Mouse (Mus musculus): ENCODE measurements around the gene Oxtr. TPM values are rescaled to one million over a fixed set of nuclear protein-coding genes. Genes with fewer than 3 reads are reported as not detected.

Oxtr gene
- not detected for total RNA-seq (2023)

DNA sequence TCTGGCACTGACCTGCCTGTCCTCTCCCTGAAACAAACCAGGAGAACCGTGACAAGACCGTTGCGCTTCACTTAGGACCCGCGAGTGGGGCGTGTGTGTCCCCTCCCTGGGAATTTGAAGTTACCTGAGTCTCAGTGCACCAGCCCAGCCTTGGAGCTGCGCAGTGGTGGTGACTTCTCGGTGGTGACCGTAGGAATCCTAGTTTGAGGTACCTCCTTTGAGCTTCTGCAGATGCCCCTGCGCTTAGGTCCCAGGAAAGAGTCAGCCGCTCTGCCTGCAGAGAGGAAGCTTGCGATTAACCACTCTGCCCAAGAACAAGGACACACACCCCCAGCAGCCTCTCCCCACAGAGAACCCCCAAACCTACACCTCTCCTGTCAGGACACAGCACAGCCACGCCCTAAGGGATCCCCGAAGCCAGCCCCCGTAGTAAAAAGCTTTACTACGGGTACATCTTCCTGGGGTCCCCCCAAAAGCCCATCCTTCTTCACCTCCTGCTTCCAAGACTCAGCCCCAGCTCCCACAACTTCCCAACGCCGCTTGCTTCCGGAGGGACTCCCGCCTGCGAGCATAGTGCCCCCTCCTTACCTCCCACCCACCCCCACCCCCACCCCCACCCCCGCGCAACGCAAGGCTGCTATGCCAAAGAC, at the start of gene Oxtr:
Gene Oxtr (minus strand): TSS at position 34 of the 650 bp plus-strand sequence.

GRCm38 (mm10) chr6:112459341-112459749, 30.4 kb downstream of the Oxtr start, which contains the start of gene Cav3:
Gene Cav3 (plus strand): TSS chr6:112459505.

Other genes starting within 250 kb of the Oxtr start
- gene Lmcd1, start 216.2 kb downstream of the Oxtr start, total RNA-seq (2023), result not detected
- not detected for gene Ssu2, start 101.9 kb downstream of the Oxtr start, total RNA-seq (2023)
- not detected for gene Cav3, start 30.4 kb downstream of the Oxtr start, total RNA-seq (2023)
- gene Rad18, start 206.7 kb upstream of the Oxtr start, total RNA-seq (2023), result 1 to 10 TPM; 5.9 to 6.3 TPM

Data from monocyte, adult 59 days (primary cell).